Mouse (Mus musculus) limb, embryonic 15.5 days (tissue): ENCODE results near the gene Nlk. TPM values are rescaled to one million over a fixed set of nuclear protein-coding genes. Genes with fewer than 3 reads are reported as not detected.
A peak's percentile ranks its signal among the peaks of the same experiment; 100 is the strongest.
"Not testable (repeated sequence)": the region's sequence is repeated elsewhere in the genome, so short reads cannot be mapped to it uniquely, and the experiment has no call there.

Experiments
- ATAC-seq: fragments of 200-750 bp; cut with Nextera tagmentation; 2 replicates; pipeline ENCODE4 v1.8.0; 2017; ENCODE audit warnings: low read depth, moderate TSS enrichment; ENCODE audit not compliant: insufficient number of reproducible peaks, low FRiP score, low TSS enrichment
- H3K27ac ChIP-seq: fragments of 300-500 bp; sonication (generic); 2 replicates; pipeline ENCODE4 v1.5.1; 2015; ENCODE audit warnings: moderate library complexity, mild to moderate bottlenecking, inconsistent platforms
- H3K27me3 ChIP-seq: fragments of 300-500 bp; sonication (generic); 2 replicates; pipeline ENCODE4 v1.6.1; 2015; ENCODE audit warnings: inconsistent platforms
- H3K36me3 ChIP-seq: fragments of 300-500 bp; sonication (generic); 2 replicates; pipeline ENCODE4 v1.6.1; 2015; ENCODE audit warnings: inconsistent platforms
- H3K4me1 ChIP-seq: fragments of 300-500 bp; sonication (generic); 2 replicates; pipeline ENCODE4 v1.6.1; 2015; ENCODE audit warnings: inconsistent platforms
- H3K4me2 ChIP-seq: fragments of 300-500 bp; sonication (generic); 2 replicates; pipeline ENCODE4 v1.6.1; 2015; ENCODE audit warnings: mild to moderate bottlenecking, inconsistent platforms
- H3K4me3 ChIP-seq: fragments of 300-500 bp; sonication (generic); 2 replicates; pipeline ENCODE4 v1.5.1; 2015; ENCODE audit warnings: mild to moderate bottlenecking, inconsistent platforms
- H3K9ac ChIP-seq: fragments of 300-500 bp; sonication (generic); 2 replicates; pipeline ENCODE4 v1.6.1; 2015; ENCODE audit warnings: inconsistent platforms
- H3K9me3 ChIP-seq: fragments of 300-500 bp; sonication (generic); 2 replicates; pipeline ENCODE4 v1.6.1; 2016; ENCODE audit warnings: inconsistent platforms
- WGBS: fragments of 180-500 bp; shearing (Covaris S2); methylation state at CpG from one replicate; pipeline ENCODE4 v1.1.7; 2015; 5-methylcytosine and 5-hydroxymethylcytosine counted together
- polyA plus RNA-seq: library from polyadenylated mRNA; unstranded; fragments of >200 nt; fragmentation: Nextera tagmentation; extraction: Ambion mirVana; gene quantifications from 2 replicates; pipeline ENCODE4 v1.2.1, GENCODE M21; 2015

Nlk gene
- polyA plus RNA-seq, 1 experiment from 2014 or later = 9.5 TPM

- Histone ChIP-seq H3K4me3 (peak within 1 kb of the TSS; percentile 85), H3K9ac (peak within 1 kb of the TSS; percentile 87), H3K4me2 (peak within 1 kb of the TSS; percentile 74), H3K27ac (peak within 1 kb of the TSS; percentile 98), H3K4me1 (peaks cover 23% of the 10 kb centered on the region), H3K9me3 (no peaks in the 10 kb centered on the region), H3K36me3 (peaks cover 44% of the 10 kb centered on the region), H3K27me3 (no peaks in the 10 kb centered on the region)
- under 1% methylated on average over 52 of the region's 52 CpGs for WGBS
- peak; percentile 99 for ATAC-seq
Measured at GRCm38 (mm10) chr11:78536080-78536689, 161.0 kb downstream of the Nlk start, which contains the start of the genes Tnfaip1 and Ift20. Gene Tnfaip1 (minus strand): TSS chr11:78536332. Gene Ift20 (plus strand): TSS chr11:78536361.

GRCm38 (mm10) chr11:78535376-78536079 lies 161.6 kb downstream of the Nlk start:
- WGBS = under 1% methylated on average over 23 of the region's 23 CpGs
- ATAC-seq = peak; percentile 41; the same call in 1 of the 2 replicates
- peak overlapping the region; percentile 74 for H3K4me2 ChIP-seq
- no peaks in the 10 kb centered on the region for H3K27me3 ChIP-seq
- H3K9ac ChIP-seq = peak overlapping the region; percentile 85
- peak overlapping the region; percentile 98 for H3K27ac ChIP-seq
- H3K4me3 ChIP-seq = peak overlapping the region; percentile 85
- H3K9me3 ChIP-seq = no peaks in the 10 kb centered on the region
- peaks cover 44% of the 10 kb centered on the region for H3K36me3 ChIP-seq
- H3K4me1 ChIP-seq = peaks cover 25% of the 10 kb centered on the region

GRCm38 (mm10) chr11:78534516-78534915 lies 162.7 kb downstream of the Nlk start:
- 77% methylated on average over 4 of the region's 4 CpGs for WGBS
- H3K27ac ChIP-seq = no peak overlapping the region
- H3K9me3 ChIP-seq = no peaks in the 10 kb centered on the region
- no peaks in the 10 kb centered on the region for H3K27me3 ChIP-seq
- H3K4me2 ChIP-seq = peak overlapping the region; percentile 74
- no peak for ATAC-seq
- H3K4me1 ChIP-seq = peaks cover 25% of the 10 kb centered on the region
- no peak overlapping the region for H3K9ac ChIP-seq
- peak overlapping the region; percentile 85; the same call in 1 of the 2 replicates for H3K4me3 ChIP-seq
- H3K36me3 ChIP-seq = peaks cover 42% of the 10 kb centered on the region

- not testable (repeated sequence) for H3K9ac ChIP-seq, H3K4me3 ChIP-seq, H3K4me2 ChIP-seq, ATAC-seq, H3K27me3 ChIP-seq, H3K9me3 ChIP-seq
- H3K27ac ChIP-seq = 0 out of 2 replicates have a peak overlapping the region, but pooled peaks have one; percentile 39
- 89% methylated on average over 10 of the region's 10 CpGs for WGBS
- peaks cover 14% of the 10 kb centered on the region; the same call in 1 of the 2 replicates for H3K4me1 ChIP-seq
- peaks cover 55% of the 10 kb centered on the region for H3K36me3 ChIP-seq
Measured at GRCm38 (mm10) chr11:78531515-78531914, 165.7 kb downstream of the Nlk start.

GRCm38 (mm10) chr11:78531046-78531445 lies 166.1 kb downstream of the Nlk start:
- Histone ChIP-seq H3K9me3 (no peaks in the 10 kb centered on the region), H3K4me3 (no peak overlapping the region), H3K9ac (no peak overlapping the region), H3K27me3 (no peaks in the 10 kb centered on the region), H3K4me1 (peaks cover 14% of the 10 kb centered on the region; the same call in 1 of the 2 replicates), H3K36me3 (peaks cover 60% of the 10 kb centered on the region), H3K4me2 (no peak overlapping the region), H3K27ac (peak overlapping the region; percentile 39)
- no peak for ATAC-seq
- WGBS = 70% methylated on average over 6 of the region's 6 CpGs

GRCm38 (mm10) chr11:78530001-78530400 lies 167.2 kb downstream of the Nlk start:
- Histone ChIP-seq H3K9ac (no peak overlapping the region), H3K4me3 (no peak overlapping the region), H3K27ac (no peak overlapping the region), H3K27me3 (no peaks in the 10 kb centered on the region), H3K9me3 (no peaks in the 10 kb centered on the region), H3K4me1 (peaks cover 11% of the 10 kb centered on the region; the same call in 1 of the 2 replicates), H3K36me3 (peaks cover 70% of the 10 kb centered on the region), H3K4me2 (no peak overlapping the region)
- WGBS = 86% methylated on average over 12 of the region's 12 CpGs
- ATAC-seq = no peak

- H3K36me3 ChIP-seq = peaks cover 83% of the 10 kb centered on the region
- H3K9me3 ChIP-seq = no peaks in the 10 kb centered on the region
- no peak overlapping the region for H3K9ac ChIP-seq
- WGBS = 83% methylated on average over 9 of the region's 9 CpGs
- H3K4me3 ChIP-seq = no peak overlapping the region
- no peaks in the 10 kb centered on the region for H3K27me3 ChIP-seq
- H3K4me1 ChIP-seq = 0 out of 2 replicates have a peak, but pooled peaks cover 7% of the 10 kb centered on the region
- ATAC-seq = no peak
- no peak overlapping the region for H3K4me2 ChIP-seq
- no peak overlapping the region for H3K27ac ChIP-seq
Measured at GRCm38 (mm10) chr11:78528714-78529113, 168.5 kb downstream of the Nlk start.

GRCm38 (mm10) chr11:78524838-78525237 lies 172.3 kb downstream of the Nlk start:
- H3K4me1 ChIP-seq = 0 out of 2 replicates have a peak, but pooled peaks cover 4% of the 10 kb centered on the region
- 76% methylated on average over 2 of the region's 2 CpGs for WGBS
- peaks cover 98% of the 10 kb centered on the region for H3K36me3 ChIP-seq
- ATAC-seq = no peak
- no peak overlapping the region for H3K9ac ChIP-seq
- H3K27me3 ChIP-seq = no peaks in the 10 kb centered on the region
- H3K27ac ChIP-seq = no peak overlapping the region
- no peaks in the 10 kb centered on the region for H3K9me3 ChIP-seq
- H3K4me2 ChIP-seq = no peak overlapping the region
- H3K4me3 ChIP-seq = no peak overlapping the region

GRCm38 (mm10) chr11:78523241-78523955 lies 173.8 kb downstream of the Nlk start:
- Histone ChIP-seq H3K4me2 (no peak overlapping the region), H3K4me3 (no peak overlapping the region), H3K9ac (no peak overlapping the region), H3K27me3 (no peaks in the 10 kb centered on the region), H3K27ac (no peak overlapping the region), H3K4me1 (0 out of 2 replicates have a peak, but pooled peaks cover 4% of the 10 kb centered on the region), H3K36me3 (peaks cover 100% of the 10 kb centered on the region), H3K9me3 (no peaks in the 10 kb centered on the region)
- WGBS = 86% methylated on average over 9 of the region's 9 CpGs
- ATAC-seq = no peak

- Histone ChIP-seq H3K9me3 (no peaks in the 10 kb centered on the region), H3K4me2 (no peak overlapping the region), H3K9ac (no peak overlapping the region), H3K27me3 (no peaks in the 10 kb centered on the region), H3K4me1 (0 out of 2 replicates have a peak, but pooled peaks cover 4% of the 10 kb centered on the region), H3K27ac (no peak overlapping the region), H3K4me3 (no peak overlapping the region), H3K36me3 (peaks cover 100% of the 10 kb centered on the region)
- ATAC-seq = no peak
- 96% methylated on average over 1 of the region's 1 CpGs for WGBS
Measured at GRCm38 (mm10) chr11:78522481-78522997, 174.6 kb downstream of the Nlk start.

GRCm38 (mm10) chr11:78521880-78522279 lies 175.3 kb downstream of the Nlk start:
- 0 out of 2 replicates have a peak, but pooled peaks have one; percentile 1 for ATAC-seq
- Histone ChIP-seq H3K27ac (no peak overlapping the region), H3K36me3 (peaks cover 96% of the 10 kb centered on the region), H3K4me1 (0 out of 2 replicates have a peak, but pooled peaks cover 4% of the 10 kb centered on the region), H3K4me3 (no peak overlapping the region), H3K27me3 (no peaks in the 10 kb centered on the region), H3K4me2 (no peak overlapping the region), H3K9ac (no peak overlapping the region), H3K9me3 (no peaks in the 10 kb centered on the region)
- WGBS = 88% methylated on average over 3 of the region's 3 CpGs
